Mouse (Mus musculus): ENCODE measurements around the gene Slc37a1.

Slc37a1 gene

GRCm38 (mm10) chr17:31317521-31318272 is 31.1 kb downstream of the Slc37a1 start:
- in situ Hi-C loops (cut with MboI, MseI): no loop called here

GRCm38 (mm10) chr17:31318906-31319767 is 32.5 kb downstream of the Slc37a1 start:
- in situ Hi-C loops (cut with MboI, MseI): no loop called here

- in situ Hi-C loops (cut with MboI, MseI): no loop called here
These were observed 34.8 kb downstream of the Slc37a1 start for GRCm38 (mm10) chr17:31321425-31321824.

- in situ Hi-C loops (cut with MboI, MseI): no loop called here
These were observed 35.9 kb downstream of the Slc37a1 start for GRCm38 (mm10) chr17:31322446-31322845.

- in situ Hi-C loops (cut with MboI, MseI): no loop called here
These were observed 36.8 kb downstream of the Slc37a1 start for GRCm38 (mm10) chr17:31323379-31323778.

- in situ Hi-C loops (cut with MboI, MseI): no loop called here
These were observed 37.6 kb downstream of the Slc37a1 start for GRCm38 (mm10) chr17:31324227-31324626.

- in situ Hi-C loops (cut with MboI, MseI): no loop called here
These were observed 39.0 kb downstream of the Slc37a1 start for GRCm38 (mm10) chr17:31325451-31326219.

- in situ Hi-C loops (cut with MboI, MseI): no loop called here
These were observed 39.7 kb downstream of the Slc37a1 start for GRCm38 (mm10) chr17:31326220-31326852.

- in situ Hi-C loops (cut with MboI, MseI): no loop called here
These were observed 41.9 kb downstream of the Slc37a1 start for GRCm38 (mm10) chr17:31328466-31328865.

GRCm38 (mm10) chr17:31330622-31331021 is 44.0 kb downstream of the Slc37a1 start:
- in situ Hi-C loops (cut with MboI, MseI): no loop called here

- in situ Hi-C loops (cut with MboI, MseI): no loop called here
These were observed 44.7 kb downstream of the Slc37a1 start for GRCm38 (mm10) chr17:31331273-31331672.

- in situ Hi-C loops (cut with MboI, MseI): no loop called here
These were observed 45.3 kb downstream of the Slc37a1 start for GRCm38 (mm10) chr17:31331920-31332319.

- in situ Hi-C loops (cut with MboI, MseI): no loop called here
These were observed 45.7 kb downstream of the Slc37a1 start for GRCm38 (mm10) chr17:31332333-31332732.

GRCm38 (mm10) chr17:31334509-31335260 is 48.1 kb downstream of the Slc37a1 start:
- in situ Hi-C loops (cut with MboI, MseI): no loop called here

GRCm38 (mm10) chr17:31335344-31336080 is 48.9 kb downstream of the Slc37a1 start:
- in situ Hi-C loops (cut with MboI, MseI): no loop called here

- in situ Hi-C loops (cut with MboI, MseI): no loop called here
These were observed 53.2 kb downstream of the Slc37a1 start for GRCm38 (mm10) chr17:31339769-31340168.

- in situ Hi-C loops (cut with MboI, MseI): no loop called here
These were observed 55.6 kb downstream of the Slc37a1 start for GRCm38 (mm10) chr17:31342191-31342590.

- in situ Hi-C loops (cut with MboI, MseI): no loop called here
These were observed 57.7 kb downstream of the Slc37a1 start for GRCm38 (mm10) chr17:31344172-31344801.

GRCm38 (mm10) chr17:31344816-31345215 is 58.2 kb downstream of the Slc37a1 start:
- in situ Hi-C loops (cut with MboI, MseI): no loop called here

- in situ Hi-C loops (cut with MboI, MseI): no loop called here
These were observed 61.5 kb downstream of the Slc37a1 start for GRCm38 (mm10) chr17:31348129-31348528.

Measured in regulatory T cell (primary cell).